Mouse (Mus musculus) ovary, postnatal 10 days (tissue): ENCODE results near the gene Tas2r116.

ENCODE experiments used
- DNase-seq: peaks from one replicate; pipeline ENCODE4 v3.0.0; 2022; ENCODE audit warnings: low spot score

The Tas2r116 gene

GRCm38 (mm10) chr6:132855138-132855537 lies at the start of gene Tas2r116:
Gene Tas2r116 (plus strand): TSS chr6:132855438.
- DNase-seq = no peak

- DNase-seq = no peak
Measured at GRCm38 (mm10) chr6:132846842-132847241, 8.4 kb upstream of the Tas2r116 start, which contains the start of gene Tas2r123. Gene Tas2r123 (plus strand): TSS chr6:132847142.

GRCm38 (mm10) chr6:132867708-132868107 lies 12.5 kb downstream of the Tas2r116 start, which contains the start of gene Tas2r110:
Gene Tas2r110 (plus strand): TSS chr6:132868008.
- DNase-seq = no peak

GRCm38 (mm10) chr6:132892711-132893110 lies 37.5 kb downstream of the Tas2r116 start, which contains the start of gene Tas2r113:
Gene Tas2r113 (plus strand): TSS chr6:132893011.
- no peak for DNase-seq
